Mouse (Mus musculus) spleen, postnatal 36 days (tissue): Measurements from ENCODE around the gene Eif4enif1.
A peak's percentile ranks its signal among the peaks of the same experiment; 100 is the strongest.
"Not testable (repeated sequence)": the region's sequence is repeated elsewhere in the genome, so short reads cannot be mapped to it uniquely, and the experiment has no call there.

ENCODE experiments used
- DNase-seq, 2 experiments: peaks; one replicate each; pipeline ENCODE4 v3.0.0; 2022; ENCODE audit warnings: low spot score in 2 of 2, mixed read lengths in 1 of 2

Eif4enif1 gene

GRCm38 (mm10) chr11:3181250-3181649 lies 20.9 kb upstream of the Eif4enif1 start:
- DNase-seq = peak; percentile 76 to 78

- DNase-seq = not testable (repeated sequence)
Observed at GRCm38 (mm10) chr11:3181971-3182370, 20.2 kb upstream of the Eif4enif1 start.

GRCm38 (mm10) chr11:3182707-3183106 lies 19.5 kb upstream of the Eif4enif1 start:
- DNase-seq = peak in 1 of 2 experiments; percentile 23

DNA sequence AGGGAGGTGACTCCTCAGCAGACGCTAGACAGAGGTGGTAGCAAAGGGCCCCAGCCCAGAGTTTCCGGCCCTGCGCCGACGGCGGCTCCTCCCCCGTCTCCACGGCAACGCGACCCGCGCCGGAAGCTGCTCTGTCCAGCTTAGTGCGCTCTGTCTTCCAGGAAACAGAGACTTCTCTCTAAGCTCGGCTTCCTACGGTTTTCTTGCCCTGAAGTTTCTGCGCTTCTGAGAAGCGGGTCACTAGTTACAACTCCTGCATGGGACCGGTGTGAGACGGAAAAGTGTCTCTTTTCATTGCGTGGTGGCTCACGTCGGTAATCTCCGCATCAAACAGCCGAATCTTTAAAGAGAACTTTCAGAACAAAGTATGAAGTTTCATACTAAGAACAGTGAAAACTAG lies 8.8 kb upstream of the Eif4enif1 start, which contains the start of gene Sfi1:
Gene Sfi1, minus strand, starts transcription at position 101 of the 400 bp plus-strand sequence.
- no peak for DNase-seq

GRCm38 (mm10) chr11:3200636-3201035 lies 1.6 kb upstream of the Eif4enif1 start:
- not testable (repeated sequence) for DNase-seq

DNA sequence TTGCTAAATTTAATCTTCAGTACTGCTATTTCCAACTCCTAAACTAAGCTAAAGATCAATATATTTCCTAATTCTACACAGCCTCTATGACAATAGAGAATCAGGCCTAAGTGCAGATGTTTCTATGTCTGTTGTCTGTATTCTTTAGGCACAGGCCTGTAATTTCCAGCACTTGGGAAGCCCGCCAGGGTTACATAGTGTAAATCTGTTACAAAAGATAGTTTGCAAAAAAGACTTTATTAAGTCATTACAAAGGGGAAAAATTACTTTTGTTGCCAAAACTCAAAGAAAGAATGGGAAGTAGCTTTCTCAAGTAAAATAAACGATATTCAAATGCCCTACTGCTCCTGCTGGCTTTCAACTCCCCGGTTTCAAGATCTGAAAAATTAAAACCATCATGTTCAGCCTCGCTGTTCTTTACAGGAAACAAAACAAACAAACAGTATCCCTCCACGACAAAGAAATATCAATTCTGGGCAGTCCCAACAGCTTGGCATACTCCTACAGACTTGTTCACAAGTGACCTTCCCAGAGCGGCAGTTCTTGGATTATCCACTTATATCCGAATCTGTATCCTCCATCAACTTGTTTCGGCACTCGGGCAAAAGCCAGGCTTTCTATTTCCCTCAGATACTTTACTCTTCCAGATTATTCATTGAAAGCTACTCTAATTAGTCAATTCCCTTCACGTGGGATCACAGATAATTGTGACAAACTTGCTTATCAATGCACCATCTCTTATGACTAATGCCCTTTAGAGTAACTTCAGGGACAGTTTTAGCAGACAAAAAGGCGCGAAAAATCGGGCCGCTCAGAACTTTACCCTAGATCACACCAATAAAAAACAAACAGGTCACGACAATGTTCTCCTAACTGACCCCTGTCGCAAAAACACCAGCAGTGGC lies 614 bp upstream of the Eif4enif1 start:
- DNase-seq = no peak

- peak; percentile 71 to 81 for DNase-seq
Observed at GRCm38 (mm10) chr11:3202781-3203441, 719 bp downstream of the Eif4enif1 start.

GRCm38 (mm10) chr11:3203771-3204170 lies 1.6 kb downstream of the Eif4enif1 start:
- no peak for DNase-seq

- DNase-seq = no peak
Observed at GRCm38 (mm10) chr11:3205207-3205606, 3.0 kb downstream of the Eif4enif1 start.

DNA sequence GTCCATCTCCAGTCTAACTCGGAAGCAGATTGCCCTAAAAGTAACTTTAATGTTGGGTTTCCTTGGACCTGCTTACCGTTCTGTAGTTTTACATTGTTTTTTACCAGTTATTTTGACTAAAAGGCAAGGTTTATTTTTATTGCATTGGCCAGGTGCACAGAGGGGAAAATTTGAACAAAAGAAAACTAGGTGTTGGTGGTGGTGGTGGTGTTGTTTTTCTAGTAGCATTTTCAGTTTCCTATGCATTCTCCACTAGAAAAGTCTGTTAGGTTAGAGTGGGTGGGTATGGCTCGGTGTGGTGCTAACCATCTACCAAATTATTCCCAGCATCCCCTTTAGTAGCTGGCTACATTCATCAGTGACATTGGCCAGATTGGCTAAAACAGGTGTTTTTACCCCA lies 4.6 kb downstream of the Eif4enif1 start:
- no peak for DNase-seq

DNA sequence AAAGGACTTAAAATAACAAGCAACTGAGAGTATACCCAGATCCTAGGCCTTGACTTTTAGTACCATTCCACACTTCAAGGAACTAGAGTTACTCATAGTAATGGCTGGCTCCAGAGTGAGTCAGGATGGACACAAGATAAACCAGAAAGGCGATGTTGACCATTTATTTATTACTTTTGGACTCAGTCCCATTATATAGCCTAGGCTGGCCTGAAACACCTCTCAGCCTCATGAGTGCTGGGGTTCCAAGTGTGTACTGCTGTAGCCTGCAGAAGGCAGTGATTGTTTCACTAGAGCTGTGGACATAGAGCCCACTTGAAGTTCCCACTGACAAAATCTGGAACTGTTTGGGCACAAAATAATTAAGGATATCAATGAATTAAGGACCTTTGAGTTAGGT lies 10.3 kb downstream of the Eif4enif1 start:
- DNase-seq = no peak

- DNase-seq = no peak
Observed at GRCm38 (mm10) chr11:3223105-3223504, 20.9 kb downstream of the Eif4enif1 start.

- no peak for DNase-seq
Observed at GRCm38 (mm10) chr11:3227113-3227512, 24.9 kb downstream of the Eif4enif1 start.

DNA sequence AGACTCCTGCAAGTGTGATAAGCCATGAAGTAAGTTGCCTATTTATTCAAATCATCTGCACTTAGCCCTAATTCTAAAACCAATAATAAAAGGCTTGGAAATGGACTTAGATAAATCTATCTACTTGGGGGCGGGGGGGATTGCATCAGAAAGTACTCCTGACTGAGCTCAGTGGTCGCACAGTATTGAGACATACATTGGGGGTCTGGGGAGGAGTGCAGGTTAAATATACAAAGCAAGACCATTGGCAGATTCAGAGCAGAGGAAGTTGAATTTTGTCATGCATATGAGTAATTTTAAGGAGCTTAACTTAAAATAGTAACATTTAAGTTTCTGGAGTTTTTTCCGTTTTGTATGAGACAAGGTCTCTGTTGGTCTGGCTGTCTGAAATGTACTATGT lies 30.1 kb downstream of the Eif4enif1 start:
- no peak for DNase-seq

DNA sequence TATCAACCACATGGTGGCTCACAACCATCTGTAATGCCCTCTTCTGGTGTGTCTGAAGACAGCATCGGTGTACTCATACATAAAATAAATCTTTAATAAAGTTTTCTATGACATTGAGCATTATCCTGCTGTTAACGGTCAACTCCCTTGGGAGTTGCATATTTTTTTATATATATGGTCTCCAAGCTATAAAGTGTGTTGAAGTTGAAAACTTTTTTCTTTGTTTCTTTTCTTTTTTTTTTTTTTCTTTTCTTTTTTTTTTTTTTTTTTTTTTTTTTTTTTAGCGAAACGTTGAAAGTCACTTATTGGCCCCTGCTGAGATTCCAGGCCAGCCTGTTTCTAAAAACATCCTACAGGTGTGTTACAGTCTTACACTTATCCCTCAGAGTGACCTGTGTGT lies 31.5 kb downstream of the Eif4enif1 start:
- DNase-seq = no peak

DNA sequence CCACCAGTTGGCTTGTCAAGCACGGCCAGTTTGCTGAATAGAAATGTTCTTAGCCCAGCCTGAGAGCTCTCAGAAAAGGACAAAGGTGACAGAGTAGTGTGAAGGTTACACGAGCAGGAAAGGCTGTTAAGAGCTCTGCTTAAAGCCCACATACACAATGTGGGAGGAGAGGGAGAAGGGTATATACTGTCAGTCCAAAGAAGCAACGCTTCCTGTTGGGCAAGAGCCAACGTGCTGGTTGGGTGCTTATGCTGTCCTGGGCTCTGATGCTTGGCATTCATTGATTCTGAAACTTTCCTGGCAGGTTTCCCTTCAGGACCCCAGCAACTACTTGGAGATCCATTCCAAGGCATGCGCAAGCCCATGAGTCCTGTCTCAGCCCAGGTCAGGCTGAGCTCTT lies 33.1 kb downstream of the Eif4enif1 start:
- no peak for DNase-seq

- no peak for DNase-seq
Observed at GRCm38 (mm10) chr11:3242395-3242794, 40.2 kb downstream of the Eif4enif1 start.

- DNase-seq = no peak
Observed at GRCm38 (mm10) chr11:3243771-3244170, 41.6 kb downstream of the Eif4enif1 start.

DNA sequence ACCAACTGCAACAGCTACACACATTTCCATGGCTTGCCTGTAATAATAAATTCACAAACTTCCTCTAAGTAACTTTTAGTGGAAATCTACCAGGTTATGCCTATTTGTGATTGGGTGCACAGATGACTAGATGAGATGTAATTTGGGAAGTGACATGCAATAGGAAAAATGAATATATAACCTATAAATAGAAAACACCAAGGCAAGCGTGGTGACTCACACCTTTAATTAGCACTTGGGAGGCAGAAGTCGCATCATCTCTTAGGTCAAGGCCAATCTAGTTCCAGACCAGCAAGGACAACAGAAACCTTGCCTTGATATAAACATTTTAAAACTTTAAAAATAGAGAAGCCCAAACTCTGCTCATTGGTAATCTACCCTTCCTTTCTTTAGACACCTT lies 45.2 kb downstream of the Eif4enif1 start:
- no peak for DNase-seq

GRCm38 (mm10) chr11:3259537-3259936 lies 57.3 kb downstream of the Eif4enif1 start:
- DNase-seq = no peak

GRCm38 (mm10) chr11:3265291-3266078 lies 63.3 kb downstream of the Eif4enif1 start:
- DNase-seq = no peak

- DNase-seq = peak; percentile 93
Observed at GRCm38 (mm10) chr11:3266079-3266685, 64.0 kb downstream of the Eif4enif1 start, which contains the start of gene Drg1. Drg1 (minus strand) TSS chr11:3266415.
